Comparison of ENCODE assay signal across 9 mouse cellular contexts in the genomic region with DNA sequence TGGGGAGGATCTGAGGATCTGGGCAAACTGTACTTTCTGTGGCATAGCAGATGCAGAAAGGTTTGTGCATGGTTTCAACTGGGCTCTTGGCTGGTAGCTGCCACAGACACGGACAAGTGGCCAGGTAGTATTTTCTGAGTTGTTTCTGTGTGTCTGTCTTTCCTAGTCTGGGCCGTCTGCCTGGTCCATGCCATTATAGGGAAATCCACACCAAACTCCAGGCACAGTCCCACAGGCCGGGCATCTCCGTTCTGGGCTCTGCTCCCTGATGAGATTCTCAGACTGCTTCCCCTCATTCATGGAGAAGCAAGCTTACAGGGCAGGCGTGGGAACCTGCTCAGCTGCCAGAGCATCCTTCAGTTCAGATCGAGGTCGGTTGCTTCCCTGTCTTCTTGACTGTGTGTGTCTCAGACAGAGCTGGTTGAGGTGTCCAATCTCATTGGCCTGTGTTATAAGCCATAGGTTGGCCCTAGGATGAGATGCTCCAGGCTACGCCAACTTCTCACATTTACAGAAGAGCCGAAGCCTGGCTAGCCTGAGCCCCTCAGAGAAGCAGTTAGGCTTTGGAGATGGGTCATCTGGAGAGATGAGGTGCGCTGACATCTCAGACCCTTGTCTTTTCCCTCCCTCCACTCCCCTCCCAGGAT. TPM values are rescaled to one million over a fixed set of nuclear protein-coding genes. Genes with fewer than 3 reads are reported as not detected.
DNase-seq lines count a peak whose midpoint lies in the region; ATAC-seq and TF ChIP-seq lines count a peak whose summit lies in the region.
"Had no signal": no experiment of that assay in that cellular context is flagged by ENCODE, and none has a peak within 500 bp of the region (broad histone marks: within the 10 kb centered on the region; RNA-seq: fewer than 3 reads in every experiment).

A gene (plus strand): TSS at position 51 of the 647 bp plus-strand sequence.

- peaks cover 48% of the 10 kb centered on the region for H3K27me3 ChIP-seq in erythroblast, embryonic 14.5 days (ENCODE audit: control insufficient read depth)
- 0 out of 4 replicates have a peak, but pooled peaks cover 0 to 2% of the 10 kb centered on the region in 2 experiments for H3K27me3 ChIP-seq in MEL (ENCODE audit: control insufficient read depth in 1 of 2, insufficient read depth in 2 of 2, low read length in 2 of 2)
- no peaks in the 10 kb centered on the region for H3K27me3 ChIP-seq in forebrain, postnatal 0 days (ENCODE audit: insufficient read depth, low read length)
- peaks cover 16% of the 10 kb centered on the region; the same call in 1 of the 2 replicates for H3K27me3 ChIP-seq in hindbrain, embryonic 14.5 days (ENCODE audit: control insufficient read depth, insufficient read depth, low read length)
- H3K27me3 ChIP-seq in liver, postnatal 0 days (ENCODE audit: insufficient read depth, low read length): peaks cover 24% of the 10 kb centered on the region; the same call in 1 of the 2 replicates

- H3K36me3 ChIP-seq in erythroblast, embryonic 14.5 days (ENCODE audit: control insufficient read depth): no peaks in the 10 kb centered on the region
- peaks cover 0 to 14% of the 10 kb centered on the region in 2 experiments; a peak in 2 of 4 replicates for H3K36me3 ChIP-seq in MEL (ENCODE audit: control insufficient read depth in 1 of 2, insufficient read depth in 2 of 2, low read length in 2 of 2)
- H3K36me3 ChIP-seq in forebrain, postnatal 0 days (ENCODE audit: insufficient read depth): no peaks in the 10 kb centered on the region
- H3K36me3 ChIP-seq in hindbrain, embryonic 14.5 days (replicated peaks; ENCODE audit: control insufficient read depth, insufficient read depth): no peaks in the 10 kb centered on the region
- no peaks in the 10 kb centered on the region for H3K36me3 ChIP-seq in liver, postnatal 0 days (replicated peaks; ENCODE audit: insufficient read depth, low read length)

- H3K9ac ChIP-seq in MEL (ENCODE audit: control insufficient read depth, low read depth, low read length, poor library complexity, severe bottlenecking): peak within 1 kb of the TSS; percentile 53
- peak within 1 kb of the TSS; percentile 70 for H3K9ac ChIP-seq in forebrain, postnatal 0 days
- peak within 1 kb of the TSS; percentile 70 for H3K9ac ChIP-seq in hindbrain, embryonic 14.5 days
- H3K9ac ChIP-seq in liver, postnatal 0 days (replicated peaks): peak within 1 kb of the TSS; percentile 49

- ATAC-seq in erythroblast, adult 5-6 weeks (replicated peaks; ENCODE audit: low FRiP score, poor library complexity, severe bottlenecking): no peak
- ATAC-seq in forebrain, postnatal 0 days: peak; percentile 42
- ATAC-seq in hindbrain, embryonic 14.5 days (ENCODE audit: low FRiP score): peak; percentile 31; the same call in 1 of the 2 replicates
- no peak for ATAC-seq in liver, postnatal 0 days

- peak; percentile 53 for DNase-seq in MEL (ENCODE audit: low read depth, low spot score)
- peak; percentile 54 for DNase-seq in forebrain, postnatal 0 days
- DNase-seq in hindbrain, embryonic 14.5 days (ENCODE audit: low spot score): no peak
- DNase-seq in liver, postnatal 0 days: no peak
- no peak for DNase-seq in right cerebral cortex, postnatal 10 days (ENCODE audit: low spot score in 2 of 2)
- DNase-seq in urinary bladder, postnatal 10 days (ENCODE audit: low spot score): no peak

- TF ChIP-seq EP300 in MEL (IDR thresholded peaks at IDR 0.05; ENCODE audit: low read depth in 1 of 2, low read length in 2 of 2): no peak
- TF ChIP-seq EP300 in liver, postnatal 0 days (IDR thresholded peaks at IDR 0.05; ENCODE audit: low read depth): no peak

- peak within 1 kb of the TSS; percentile 100 for H3K4me2 ChIP-seq in forebrain, postnatal 0 days (ENCODE audit: low read depth)
- peak within 1 kb of the TSS; percentile 100 for H3K4me2 ChIP-seq in hindbrain, embryonic 14.5 days (replicated peaks)
- peak within 1 kb of the TSS; percentile 89 for H3K4me2 ChIP-seq in liver, postnatal 0 days (ENCODE audit: low read depth, low read length)

- H3K9me3 ChIP-seq in erythroblast, embryonic 14.5 days (ENCODE audit: control insufficient read depth, low read length): no peaks in the 10 kb centered on the region
- no peaks in the 10 kb centered on the region for H3K9me3 ChIP-seq in MEL (replicated peaks; ENCODE audit: insufficient read depth, low read length)
- no peaks in the 10 kb centered on the region for H3K9me3 ChIP-seq in forebrain, postnatal 0 days (ENCODE audit: low read length)
- H3K9me3 ChIP-seq in hindbrain, embryonic 14.5 days (ENCODE audit: control insufficient read depth, low read length): no peaks in the 10 kb centered on the region
- H3K9me3 ChIP-seq in liver, postnatal 0 days (ENCODE audit: low read length): no peaks in the 10 kb centered on the region

- peak within 1 kb of the TSS; percentile 49 for H3K4me3 ChIP-seq in erythroblast, embryonic 14.5 days (replicated peaks)
- H3K4me3 ChIP-seq in MEL (ENCODE audit: control insufficient read depth in 1 of 2, insufficient read depth in 1 of 2, low read depth in 2 of 2, low read length in 2 of 2): peak within 1 kb of the TSS; percentile 65 to 95
- peak within 1 kb of the TSS; percentile 63 for H3K4me3 ChIP-seq in forebrain, postnatal 0 days (ENCODE audit: low read depth, low read length)
- peak within 1 kb of the TSS; percentile 62 for H3K4me3 ChIP-seq in hindbrain, embryonic 14.5 days (replicated peaks; ENCODE audit: low read length)
- peak within 1 kb of the TSS; percentile 63 for H3K4me3 ChIP-seq in liver, postnatal 0 days (ENCODE audit: low read depth, low read length)

- H3K27ac ChIP-seq in MEL (ENCODE audit: control insufficient read depth, low read depth, low read length): no peak within 1 kb of the TSS
- H3K27ac ChIP-seq in forebrain, postnatal 0 days (ENCODE audit: low read depth, low read length): no peak within 1 kb of the TSS; the same call in 1 of the 2 replicates
- H3K27ac ChIP-seq in hindbrain, embryonic 14.5 days: no peak within 1 kb of the TSS
- no peak within 1 kb of the TSS for H3K27ac ChIP-seq in liver, postnatal 0 days (ENCODE audit: low read depth)

- TF ChIP-seq RAD21 in MEL (IDR thresholded peaks at IDR 0.05; ENCODE audit: low read depth, low read length): no peak

- no peaks in the 10 kb centered on the region for H3K79me2 ChIP-seq in MEL (ENCODE audit: control insufficient read depth, insufficient read depth, low read length, poor library complexity)

- WGBS in forebrain, postnatal 0 days: 51% methylated on average over 10 of the region's 10 CpGs
- 50% methylated on average over 10 of the region's 10 CpGs for WGBS in hindbrain, embryonic 14.5 days
- WGBS in liver, postnatal 0 days (ENCODE audit: insufficient replicate concordance): 54% methylated on average over 10 of the region's 10 CpGs

- TF ChIP-seq POLR2A in MEL (IDR thresholded peaks at IDR 0.05; ENCODE audit: control insufficient read depth in 1 of 2, insufficient read depth in 1 of 2, low read depth in 1 of 2, low read length in 2 of 2, poor library complexity in 1 of 2): no peak

- no peak for TF ChIP-seq CTCF in MEL (IDR thresholded peaks at IDR 0.05 in 2 of 3, conservative IDR thresholded peaks at IDR 0.05 in 1 of 3; ENCODE audit: control insufficient read depth in 1 of 3, insufficient read depth in 1 of 3, low read depth in 2 of 3, low read length in 3 of 3, poor library complexity in 1 of 3, severe bottlenecking in 1 of 3)
- no peak for TF ChIP-seq CTCF in forebrain, postnatal 0 days (IDR thresholded peaks at IDR 0.05; ENCODE audit: low read depth)
- no peak for TF ChIP-seq CTCF in liver, postnatal 0 days (IDR thresholded peaks at IDR 0.05; ENCODE audit: low read depth)

- peaks cover 5% of the 10 kb centered on the region for H3K4me1 ChIP-seq in erythroblast, embryonic 14.5 days (ENCODE audit: control insufficient read depth)
- peaks cover 13 to 22% of the 10 kb centered on the region in 2 experiments for H3K4me1 ChIP-seq in MEL (ENCODE audit: control insufficient read depth in 1 of 2, insufficient read depth in 2 of 2, low read length in 2 of 2)
- 0 out of 2 replicates have a peak, but pooled peaks cover 4% of the 10 kb centered on the region for H3K4me1 ChIP-seq in forebrain, postnatal 0 days (ENCODE audit: insufficient read depth)
- no peaks in the 10 kb centered on the region for H3K4me1 ChIP-seq in hindbrain, embryonic 14.5 days (replicated peaks; ENCODE audit: control insufficient read depth, insufficient read depth, low read length)
- peaks cover 4% of the 10 kb centered on the region; the same call in 1 of the 2 replicates for H3K4me1 ChIP-seq in liver, postnatal 0 days (ENCODE audit: insufficient read depth)

TF ChIP-seq in MEL, 35 proteins besides CTCF, POLR2A, EP300 and RAD21:
- no peak for TF ChIP-seq KAT2A (conservative IDR thresholded peaks at IDR 0.05; ENCODE audit: low read depth, low read length)
- TF ChIP-seq RCOR1 (IDR thresholded peaks at IDR 0.05; ENCODE audit: low read depth, low read length): 0 out of 2 replicates have a peak, but pooled peaks have one; percentile 7
- TF ChIP-seq E2F4 (IDR thresholded peaks at IDR 0.05; ENCODE audit: borderline replicate concordance, low read depth, low read length): no peak
- TF ChIP-seq MYB (IDR thresholded peaks at IDR 0.05; ENCODE audit: low read depth, low read length): no peak

RNA-seq across cellular contexts. Expression of the gene that starts here (rescaled TPM):
- polyA plus RNA-seq in erythroblast, embryonic 14.5 days (2012): not detected in 2 replicates
- total RNA-seq in erythroblast, adult 5-6 weeks (2015; ENCODE audit: low replicate concordance): 0.84 TPM in 1 of 2 replicates, not detected in the other
- total RNA-seq in erythroblast, adult 5-6 weeks (2017; ENCODE audit: low replicate concordance): 0.84 TPM in 1 of 2 replicates, not detected in the other
- 18.6 and 32.0 TPM in 2 replicates for total RNA-seq in MEL (2012; rRNA removed)
- 10 to 100 TPM in 1 of 2 experiments, not detected in 1; 57.8 TPM for polyA plus RNA-seq in MEL (2012; ENCODE audit: insufficient read depth in 1 of 2, insufficient read length in 2 of 2, low read depth in 1 of 2, low replicate concordance in 2 of 2, missing spikeins in 1 of 2)
- total RNA-seq in forebrain, postnatal 0 days (2014; rRNA removed): 6.8 and 9.8 TPM in 2 replicates
- polyA plus RNA-seq in forebrain, postnatal 0 days (2015; fragmentation: Nextera tagmentation; extraction: Ambion mirVana): 6.0 and 6.1 TPM in 2 replicates
- 8.9 and 10.4 TPM in 2 replicates for polyA plus RNA-seq in hindbrain, embryonic 14.5 days (2014; fragmentation: Nextera tagmentation; extraction: Ambion mirVana)
- polyA plus RNA-seq in liver, postnatal 0 days (2015; fragmentation: Nextera tagmentation; extraction: Ambion mirVana): 2.4 and 2.7 TPM in 2 replicates
- total RNA-seq: hematopoietic stem cell, adult 5-6 weeks had no signal

Comparison
In these comparisons a context has a peak if more than half of its experiments do, and no peak if none do; other contexts are left out.
1. ATAC-seq: peak in forebrain, postnatal 0 days (single experiment) and hindbrain, embryonic 14.5 days (single experiment); none in erythroblast, adult 5-6 weeks (single experiment) and liver, postnatal 0 days (single experiment).
2. DNase-seq: peak in MEL (single experiment) and forebrain, postnatal 0 days (single experiment); none in hindbrain, embryonic 14.5 days (single experiment), liver, postnatal 0 days (single experiment), right cerebral cortex, postnatal 10 days (0 of 2) and urinary bladder, postnatal 10 days (single experiment).
3. Peak in every context shown above with its lines, with median percentiles within 50 percentile points of each other: H3K4me3 ChIP-seq, H3K9ac ChIP-seq and H3K4me2 ChIP-seq.